In genomic region chr1:75292476-75293330, GRCm38 (mm10) we compare ENCODE assay signal across 14 mouse cellular contexts. TPM values are rescaled to one million over a fixed set of nuclear protein-coding genes. Genes with fewer than 3 reads are reported as not detected.
DNase-seq lines count a peak whose midpoint lies in the region; ATAC-seq and TF ChIP-seq lines count a peak whose summit lies in the region.
"Had no signal": no experiment of that assay in that cellular context is flagged by ENCODE, and none has a peak within 500 bp of the region (broad histone marks: within the 10 kb centered on the region; RNA-seq: fewer than 3 reads in every experiment).

No protein-coding gene starts in this region.

- no peaks in the 10 kb centered on the region for H3K9me3 ChIP-seq in embryonic facial prominence, embryonic 11.5 days (replicated peaks; ENCODE audit: control insufficient read depth, low read length)
- H3K9me3 ChIP-seq in embryonic facial prominence, embryonic 10.5 days: no peaks in the 10 kb centered on the region
- H3K9me3 ChIP-seq in liver, embryonic 12.5 days (replicated peaks): no peaks in the 10 kb centered on the region
- no peaks in the 10 kb centered on the region for H3K9me3 ChIP-seq in liver, postnatal 0 days (ENCODE audit: low read length)

- H3K27ac ChIP-seq in embryonic facial prominence, embryonic 11.5 days (replicated peaks; ENCODE audit: low read depth, low read length): no peak overlapping the region; the same call in 1 of the 2 replicates
- H3K27ac ChIP-seq in embryonic facial prominence, embryonic 10.5 days (replicated peaks): no peak overlapping the region
- 0 out of 2 replicates have a peak overlapping the region, but pooled peaks have one; percentile 17 for H3K27ac ChIP-seq in liver, embryonic 12.5 days
- no peak overlapping the region for H3K27ac ChIP-seq in liver, postnatal 0 days (ENCODE audit: low read depth)
- peak overlapping the region; percentile 64 for H3K27ac ChIP-seq in olfactory bulb, adult 2 months (ENCODE audit: insufficient read depth, low read depth, low read length)

- TF ChIP-seq POLR2A in olfactory bulb, adult 2 months (IDR thresholded peaks at IDR 0.05; ENCODE audit: insufficient read depth, low read depth, low read length): no peak

- TF ChIP-seq CTCF in liver, postnatal 0 days (IDR thresholded peaks at IDR 0.05; ENCODE audit: low read depth): no peak
- no peak for TF ChIP-seq CTCF in olfactory bulb, adult 2 months (IDR thresholded peaks at IDR 0.05; ENCODE audit: insufficient read depth, low read depth, low read length)

- H3K4me3 ChIP-seq in embryonic facial prominence, embryonic 11.5 days (ENCODE audit: low read depth, low read length): no peak overlapping the region
- no peak overlapping the region for H3K4me3 ChIP-seq in embryonic facial prominence, embryonic 10.5 days
- no peak overlapping the region for H3K4me3 ChIP-seq in liver, embryonic 12.5 days
- no peak overlapping the region for H3K4me3 ChIP-seq in liver, postnatal 0 days (ENCODE audit: low read depth, low read length)
- H3K4me3 ChIP-seq in olfactory bulb, adult 2 months (ENCODE audit: insufficient read depth, low read depth, low read length): no peak overlapping the region

- no peaks in the 10 kb centered on the region for H3K4me1 ChIP-seq in embryonic facial prominence, embryonic 11.5 days (ENCODE audit: control insufficient read depth, insufficient read depth, low read length)
- H3K4me1 ChIP-seq in embryonic facial prominence, embryonic 10.5 days: peaks cover 28% of the 10 kb centered on the region
- H3K4me1 ChIP-seq in liver, embryonic 12.5 days: no peaks in the 10 kb centered on the region
- H3K4me1 ChIP-seq in liver, postnatal 0 days (ENCODE audit: insufficient read depth): no peaks in the 10 kb centered on the region
- H3K4me1 ChIP-seq in olfactory bulb, adult 2 months (ENCODE audit: control insufficient read depth, insufficient read depth, low read length): peaks cover 33% of the 10 kb centered on the region

- 51% methylated on average over 12 of the region's 12 CpGs for WGBS in embryonic facial prominence, embryonic 11.5 days
- WGBS in embryonic facial prominence, embryonic 10.5 days: 60% methylated on average over 12 of the region's 12 CpGs
- whole genome bisulfite sequencing in liver, embryonic 12.5 days (ENCODE audit: insufficient replicate concordance): 36% methylated on average over 12 of the region's 12 CpGs
- WGBS in liver, postnatal 0 days (ENCODE audit: insufficient replicate concordance): 43% methylated on average over 12 of the region's 12 CpGs
- WGBS in olfactory bulb, adult 2 months: 38% methylated on average over 12 of the region's 12 CpGs

- peak; percentile 16 for DNase-seq in embryonic facial prominence, embryonic 11.5 days (ENCODE audit: low spot score)
- DNase-seq in embryonic facial prominence, embryonic 10.5 days (ENCODE audit: low spot score): no peak
- no peak for DNase-seq in liver, postnatal 0 days
- DNase-seq in heart, adult 8-10 months (ENCODE audit: low spot score): peak; percentile 27
- DNase-seq in right cerebral cortex, postnatal 10 days (ENCODE audit: low spot score in 2 of 2): no peak
- DNase-seq in thymus, postnatal 25 days: no peak
- DNase-seq: cerebellum, postnatal 25 days; left cerebral cortex, postnatal 4 days had no signal

- no peaks in the 10 kb centered on the region for H3K36me3 ChIP-seq in embryonic facial prominence, embryonic 11.5 days (replicated peaks; ENCODE audit: control insufficient read depth, insufficient read depth, low read depth, low read length)
- no peaks in the 10 kb centered on the region for H3K36me3 ChIP-seq in embryonic facial prominence, embryonic 10.5 days (replicated peaks)
- no peaks in the 10 kb centered on the region for H3K36me3 ChIP-seq in liver, embryonic 12.5 days
- no peaks in the 10 kb centered on the region for H3K36me3 ChIP-seq in liver, postnatal 0 days (replicated peaks; ENCODE audit: insufficient read depth, low read length)

- no peak overlapping the region for H3K9ac ChIP-seq in embryonic facial prominence, embryonic 11.5 days (replicated peaks; ENCODE audit: low read length)
- H3K9ac ChIP-seq in liver, embryonic 12.5 days: no peak overlapping the region
- H3K9ac ChIP-seq in liver, postnatal 0 days (replicated peaks): no peak overlapping the region

- no peaks in the 10 kb centered on the region for H3K27me3 ChIP-seq in embryonic facial prominence, embryonic 11.5 days (ENCODE audit: control insufficient read depth, insufficient read depth, low read length)
- H3K27me3 ChIP-seq in embryonic facial prominence, embryonic 10.5 days (replicated peaks; ENCODE audit: low read depth, poor library complexity, severe bottlenecking): no peaks in the 10 kb centered on the region
- peaks cover 15% of the 10 kb centered on the region; the same call in 1 of the 2 replicates for H3K27me3 ChIP-seq in liver, embryonic 12.5 days (replicated peaks)
- no peaks in the 10 kb centered on the region for H3K27me3 ChIP-seq in liver, postnatal 0 days (ENCODE audit: insufficient read depth, low read length)

- no peak for TF ChIP-seq EP300 in liver, postnatal 0 days (IDR thresholded peaks at IDR 0.05; ENCODE audit: low read depth)

- no peak overlapping the region for H3K4me2 ChIP-seq in embryonic facial prominence, embryonic 11.5 days (ENCODE audit: low read depth, low read length)
- H3K4me2 ChIP-seq in liver, embryonic 12.5 days: no peak overlapping the region
- H3K4me2 ChIP-seq in liver, postnatal 0 days (ENCODE audit: low read depth, low read length): no peak overlapping the region

- no peak for ATAC-seq in embryonic facial prominence, embryonic 11.5 days (replicated peaks; ENCODE audit: insufficient number of reproducible peaks, low FRiP score, low TSS enrichment, low read depth)
- no peak for ATAC-seq in liver, embryonic 12.5 days
- ATAC-seq in liver, postnatal 0 days: no peak
- ATAC-seq: activated CD4-positive, CD25-positive, alpha-beta regulatory T cell, adult 4 months; forebrain, embryonic 16.5 days had no signal

RNA-seq across cellular contexts. Expression of gene Resp18, which starts 14.5 kb away (rescaled TPM):
- 4.9 and 5.8 TPM in 2 replicates for polyA plus RNA-seq in embryonic facial prominence, embryonic 11.5 days (2014; fragmentation: Nextera tagmentation; extraction: Ambion mirVana)
- 1.9 and 2.5 TPM in 2 replicates for polyA plus RNA-seq in embryonic facial prominence, embryonic 10.5 days (2016; fragmentation: Nextera tagmentation; extraction: Ambion mirVana)
- polyA plus RNA-seq in liver, embryonic 12.5 days (2016; fragmentation: Nextera tagmentation; extraction: Ambion mirVana): 0.32 TPM in 1 of 2 replicates, not detected in the other
- not detected in 2 replicates for polyA plus RNA-seq in liver, postnatal 0 days (2015; fragmentation: Nextera tagmentation; extraction: Ambion mirVana)
- total RNA-seq in heart, adult 8-10 months (2022): not detected
- polyA plus RNA-seq in olfactory bulb, adult 2 months (2012; ENCODE audit: insufficient read depth, insufficient read length, low replicate concordance, missing spikeins): not detected in 2 replicates
- total RNA-seq: CH12.LX; megakaryocyte progenitor cell, adult 5-6 weeks had no signal
- polyA plus RNA-seq: activated CD4-positive, CD25-positive, alpha-beta regulatory T cell, adult 4 months had no signal

RNA-seq across cellular contexts. Expression of gene Dnpep, which starts 25.1 kb away (rescaled TPM):
- 123 and 146 TPM in 2 replicates for polyA plus RNA-seq in embryonic facial prominence, embryonic 11.5 days (2014; fragmentation: Nextera tagmentation; extraction: Ambion mirVana)
- polyA plus RNA-seq in embryonic facial prominence, embryonic 10.5 days (2016; fragmentation: Nextera tagmentation; extraction: Ambion mirVana): 144 and 150 TPM in 2 replicates
- polyA plus RNA-seq in liver, embryonic 12.5 days (2016; fragmentation: Nextera tagmentation; extraction: Ambion mirVana): 66.3 and 67.4 TPM in 2 replicates
- polyA plus RNA-seq in liver, postnatal 0 days (2015; fragmentation: Nextera tagmentation; extraction: Ambion mirVana): 50.5 and 52.8 TPM in 2 replicates
- total RNA-seq in heart, adult 8-10 months (2022): 10 to 100 TPM; 85.4 to 89.1 (median 86.9) TPM
- not detected in 2 replicates for polyA plus RNA-seq in olfactory bulb, adult 2 months (2012; ENCODE audit: insufficient read depth, insufficient read length, low replicate concordance, missing spikeins)

RNA-seq across cellular contexts. Expression of gene Ptprn, which starts 28.4 kb away (rescaled TPM):
- 1.4 and 1.5 TPM in 2 replicates for polyA plus RNA-seq in embryonic facial prominence, embryonic 11.5 days (2014; fragmentation: Nextera tagmentation; extraction: Ambion mirVana)
- polyA plus RNA-seq in embryonic facial prominence, embryonic 10.5 days (2016; fragmentation: Nextera tagmentation; extraction: Ambion mirVana): 1.7 and 2.1 TPM in 2 replicates
- polyA plus RNA-seq in liver, embryonic 12.5 days (2016; fragmentation: Nextera tagmentation; extraction: Ambion mirVana): 0.79 and 0.82 TPM in 2 replicates
- polyA plus RNA-seq in liver, postnatal 0 days (2015; fragmentation: Nextera tagmentation; extraction: Ambion mirVana): 0.02 and 0.09 TPM in 2 replicates
- 1 to 10 TPM; 1.4 to 3.2 (median 1.8) TPM for total RNA-seq in heart, adult 8-10 months (2022)
- polyA plus RNA-seq in olfactory bulb, adult 2 months (2012; ENCODE audit: insufficient read depth, insufficient read length, low replicate concordance, missing spikeins): not detected in 2 replicates
- total RNA-seq: CH12.LX had no signal

RNA-seq across cellular contexts. Expression of gene Dnajb2, which starts 56.5 kb away (rescaled TPM):
- polyA plus RNA-seq in embryonic facial prominence, embryonic 11.5 days (2014; fragmentation: Nextera tagmentation; extraction: Ambion mirVana): 13.8 and 17.2 TPM in 2 replicates
- polyA plus RNA-seq in embryonic facial prominence, embryonic 10.5 days (2016; fragmentation: Nextera tagmentation; extraction: Ambion mirVana): 27.0 and 27.5 TPM in 2 replicates
- polyA plus RNA-seq in liver, embryonic 12.5 days (2016; fragmentation: Nextera tagmentation; extraction: Ambion mirVana): 27.2 and 27.8 TPM in 2 replicates
- 29.0 and 31.0 TPM in 2 replicates for polyA plus RNA-seq in liver, postnatal 0 days (2015; fragmentation: Nextera tagmentation; extraction: Ambion mirVana)
- total RNA-seq in heart, adult 8-10 months (2022): 100 to 1,000 TPM; 102 to 135 (median 117) TPM
- polyA plus RNA-seq in olfactory bulb, adult 2 months (2012; ENCODE audit: insufficient read depth, insufficient read length, low replicate concordance, missing spikeins): not detected in 2 replicates

Comparison
In these comparisons a context has a peak if more than half of its experiments do, and no peak if none do; other contexts are left out.
1. DNase-seq: peak in embryonic facial prominence, embryonic 11.5 days (single experiment) and heart, adult 8-10 months (single experiment); none in embryonic facial prominence, embryonic 10.5 days (single experiment), liver, postnatal 0 days (single experiment), right cerebral cortex, postnatal 10 days (0 of 2) and thymus, postnatal 25 days (single experiment).
2. H3K27ac ChIP-seq: peak in liver, embryonic 12.5 days (single experiment) and olfactory bulb, adult 2 months (single experiment); none in embryonic facial prominence, embryonic 11.5 days (single experiment), embryonic facial prominence, embryonic 10.5 days (single experiment) and liver, postnatal 0 days (single experiment).
3. RNA of gene Ptprn, which starts 28.4 kb away (polyA plus RNA-seq): not detected in olfactory bulb, adult 2 months; 1.7 to 2.1 TPM in embryonic facial prominence, embryonic 10.5 days, 1.4 to 1.5 TPM in embryonic facial prominence, embryonic 11.5 days, 0.79 to 0.82 TPM in liver, embryonic 12.5 days and 0.02 to 0.09 TPM in liver, postnatal 0 days; every median in the first group is over 10 times any median in the second.